Mouse (Mus musculus) kidney, embryonic 14.5 days (tissue): ENCODE measurements around the gene Parp1. TPM values are rescaled to one million over a fixed set of nuclear protein-coding genes. Genes with fewer than 3 reads are reported as not detected.
A peak's percentile ranks its signal among the peaks of the same experiment; 100 is the strongest.

Experiments
- ATAC-seq: fragments of 200-750 bp; cut with Nextera tagmentation; 2 replicates; pipeline ENCODE4 v1.8.0; 2017; ENCODE audit warnings: moderate number of reproducible peaks, mild to moderate bottlenecking, moderate TSS enrichment, moderate library complexity; ENCODE audit not compliant: low FRiP score, low TSS enrichment
- H3K27ac ChIP-seq: fragments of 300-500 bp; sonication (generic); 2 replicates; pipeline ENCODE4 v1.5.1; 2014; ENCODE audit warnings: low read depth, mild to moderate bottlenecking, low read length, moderate library complexity, mixed read lengths
- H3K27me3 ChIP-seq: fragments of 300-500 bp; sonication (generic); 2 replicates; pipeline ENCODE4 v1.6.1; 2014; ENCODE audit warnings: mild to moderate bottlenecking, low read length; ENCODE audit not compliant: control insufficient read depth, insufficient read depth
- H3K36me3 ChIP-seq: fragments of 300-500 bp; sonication (generic); 2 replicates; pipeline ENCODE4 v1.6.1; 2014; ENCODE audit warnings: low read length, mixed read lengths; ENCODE audit not compliant: control insufficient read depth, insufficient read depth
- H3K4me1 ChIP-seq: fragments of 300-500 bp; sonication (generic); 2 replicates; pipeline ENCODE4 v1.6.1; 2014; ENCODE audit warnings: low read length, mixed read lengths; ENCODE audit not compliant: control insufficient read depth, insufficient read depth
- H3K4me2 ChIP-seq: fragments of 300-500 bp; sonication (generic); replicated peaks from 2 replicates; pipeline ENCODE4 v1.6.1; 2014; ENCODE audit warnings: low read depth, mild to moderate bottlenecking, low read length
- H3K4me3 ChIP-seq: fragments of 300-500 bp; sonication (generic); 2 replicates; pipeline ENCODE4 v1.5.1; 2014; ENCODE audit warnings: mild to moderate bottlenecking, low read length
- H3K9ac ChIP-seq: fragments of 300-500 bp; sonication (generic); 2 replicates; pipeline ENCODE4 v1.6.1; 2014; ENCODE audit warnings: low read depth, mild to moderate bottlenecking, low read length, moderate library complexity
- H3K9me3 ChIP-seq: fragments of 300-500 bp; sonication (generic); 2 replicates; pipeline ENCODE4 v1.6.1; 2016; ENCODE audit warnings: low read length; ENCODE audit not compliant: control insufficient read depth
- WGBS: fragments of 180-500 bp; shearing (Covaris S2); extraction: QIAGEN DNeasy Blood & Tissue Kit; methylation state at CpG from one replicate; pipeline ENCODE4 v1.1.7; 2014; 5-methylcytosine and 5-hydroxymethylcytosine counted together
- polyA plus RNA-seq: library from polyadenylated mRNA; unstranded; fragments of >200 nt; fragmentation: Nextera tagmentation; extraction: Ambion mirVana; gene quantifications from 2 replicates; pipeline ENCODE4 v1.2.1, GENCODE M21; 2014

Gene Parp1
- polyA plus RNA-seq, 1 experiment from 2014 or later, result 165 TPM

GRCm38 (mm10) chr1:180550770-180551169 lies 18.0 kb upstream of the Parp1 start:
- H3K27ac ChIP-seq, result no peak overlapping the region
- peaks cover 11% of the 10 kb centered on the region for H3K4me1 ChIP-seq
- H3K9me3 ChIP-seq, result no peaks in the 10 kb centered on the region
- no peaks in the 10 kb centered on the region for H3K36me3 ChIP-seq
- peak; percentile 53; the same call in 1 of the 2 replicates for ATAC-seq
- H3K27me3 ChIP-seq, result 0 out of 2 replicates have a peak, but pooled peaks cover 2% of the 10 kb centered on the region
- no peak overlapping the region for H3K9ac ChIP-seq
- H3K4me2 ChIP-seq, result no peak overlapping the region
- WGBS, result 8% methylated on average over 5 of the region's 5 CpGs
- H3K4me3 ChIP-seq, result no peak overlapping the region

DNA sequence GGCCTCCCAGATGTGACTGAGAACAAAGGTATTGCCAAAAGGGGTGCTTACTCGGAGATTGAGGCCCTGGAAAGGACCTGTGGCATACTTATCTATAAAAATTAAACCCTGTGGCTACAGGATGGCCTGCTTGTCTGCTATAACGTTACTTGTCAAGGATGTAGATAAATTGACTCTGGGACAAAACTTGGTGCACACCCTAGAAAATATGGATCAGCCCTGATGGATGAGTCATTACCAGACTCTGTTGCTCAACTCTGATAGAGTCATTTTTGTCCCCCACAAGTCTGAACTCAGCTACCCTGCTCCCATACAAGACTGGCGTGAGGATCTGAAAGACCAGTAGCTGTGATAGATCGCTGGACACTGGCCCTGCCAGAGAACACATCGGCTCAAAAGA lies 11.8 kb upstream of the Parp1 start:
- Histone ChIP-seq H3K36me3 (no peaks in the 10 kb centered on the region), H3K4me1 (no peaks in the 10 kb centered on the region), H3K27ac (no peak overlapping the region), H3K27me3 (0 out of 2 replicates have a peak, but pooled peaks cover 2% of the 10 kb centered on the region), H3K9me3 (no peaks in the 10 kb centered on the region), H3K9ac (no peak overlapping the region), H3K4me3 (no peak overlapping the region), H3K4me2 (no peak overlapping the region)
- 88% methylated on average over 5 of the region's 5 CpGs for WGBS
- no peak for ATAC-seq

DNA sequence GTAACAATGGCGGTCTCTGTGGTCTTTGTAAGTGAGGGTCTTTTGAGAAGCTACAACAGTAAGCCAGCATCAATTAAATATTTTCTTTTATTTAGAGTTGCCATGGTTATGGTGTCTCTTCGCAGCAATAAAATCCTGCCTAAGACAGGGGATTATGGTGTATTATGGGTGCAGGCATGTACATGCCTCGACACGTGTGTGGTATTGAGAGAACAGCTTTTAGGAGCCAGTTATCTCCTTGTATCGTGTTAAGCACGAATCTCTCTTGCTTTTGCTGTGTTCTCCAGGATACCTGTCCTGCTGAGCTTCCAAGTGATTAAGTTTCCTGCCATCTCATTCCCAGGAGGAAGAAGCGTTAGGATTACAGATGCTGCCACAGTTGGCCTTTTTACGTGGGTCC lies 9.3 kb upstream of the Parp1 start:
- Histone ChIP-seq H3K9me3 (no peaks in the 10 kb centered on the region), H3K27me3 (no peaks in the 10 kb centered on the region), H3K27ac (no peak overlapping the region), H3K4me3 (no peak overlapping the region), H3K4me2 (no peak overlapping the region), H3K36me3 (no peaks in the 10 kb centered on the region), H3K9ac (no peak overlapping the region), H3K4me1 (no peaks in the 10 kb centered on the region)
- no peak for ATAC-seq
- WGBS, result 76% methylated on average over 8 of the region's 8 CpGs

GRCm38 (mm10) chr1:180561187-180561586 lies 7.5 kb upstream of the Parp1 start:
- Histone ChIP-seq H3K4me1 (no peaks in the 10 kb centered on the region), H3K9ac (no peak overlapping the region), H3K4me3 (no peak overlapping the region), H3K4me2 (no peak overlapping the region), H3K27ac (no peak overlapping the region), H3K36me3 (no peaks in the 10 kb centered on the region), H3K27me3 (no peaks in the 10 kb centered on the region), H3K9me3 (no peaks in the 10 kb centered on the region)
- WGBS, result 11% methylated on average over 3 of the region's 3 CpGs
- no peak for ATAC-seq

GRCm38 (mm10) chr1:180564885-180565284 lies 3.8 kb upstream of the Parp1 start:
- Histone ChIP-seq H3K27ac (no peak overlapping the region), H3K4me3 (no peak overlapping the region), H3K36me3 (no peaks in the 10 kb centered on the region), H3K9me3 (no peaks in the 10 kb centered on the region), H3K4me1 (peaks cover 2% of the 10 kb centered on the region; the same call in 1 of the 2 replicates), H3K27me3 (no peaks in the 10 kb centered on the region), H3K4me2 (no peak overlapping the region), H3K9ac (no peak overlapping the region)
- WGBS, result 89% methylated on average over 5 of the region's 5 CpGs
- no peak for ATAC-seq

DNA sequence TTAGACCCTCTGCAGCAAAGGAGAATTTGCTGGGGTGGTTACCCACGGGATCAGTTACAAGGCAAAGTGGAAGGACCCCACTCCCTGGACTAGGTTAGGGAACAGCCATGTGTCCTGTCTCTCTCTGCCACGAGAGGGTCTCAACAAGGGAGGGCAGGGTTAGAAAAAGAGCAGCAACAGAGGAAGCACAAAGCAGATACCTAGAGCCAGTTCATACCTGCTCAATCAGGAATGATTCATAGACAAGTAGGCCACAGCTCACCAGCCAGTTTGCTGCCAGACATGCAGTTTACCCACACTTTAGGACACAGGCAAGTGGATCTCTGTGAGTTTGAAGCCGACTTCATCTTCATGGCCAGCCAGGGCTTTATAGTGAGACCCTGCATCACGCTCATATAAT lies 963 bp upstream of the Parp1 start:
- no peak overlapping the region for H3K4me2 ChIP-seq
- WGBS, result 74% methylated on average over 4 of the region's 4 CpGs
- no peaks in the 10 kb centered on the region for H3K27me3 ChIP-seq
- no peak overlapping the region for H3K4me3 ChIP-seq
- H3K4me1 ChIP-seq, result peaks cover 15% of the 10 kb centered on the region
- H3K27ac ChIP-seq, result no peak overlapping the region
- H3K9ac ChIP-seq, result no peak overlapping the region
- H3K9me3 ChIP-seq, result no peaks in the 10 kb centered on the region
- no peak for ATAC-seq
- no peaks in the 10 kb centered on the region for H3K36me3 ChIP-seq

GRCm38 (mm10) chr1:180568248-180568647 lies 476 bp upstream of the Parp1 start:
- Histone ChIP-seq H3K4me3 (peak overlapping the region; percentile 63), H3K9me3 (0 out of 2 replicates have a peak, but pooled peaks cover under 1% of the 10 kb centered on the region), H3K27ac (no peak overlapping the region), H3K27me3 (no peaks in the 10 kb centered on the region), H3K36me3 (peaks cover 4% of the 10 kb centered on the region; the same call in 1 of the 2 replicates), H3K9ac (peak overlapping the region; percentile 78), H3K4me2 (peak overlapping the region; percentile 86), H3K4me1 (peaks cover 15% of the 10 kb centered on the region)
- peak; percentile 26 for ATAC-seq
- WGBS, result 35% methylated on average over 7 of the region's 7 CpGs

DNA sequence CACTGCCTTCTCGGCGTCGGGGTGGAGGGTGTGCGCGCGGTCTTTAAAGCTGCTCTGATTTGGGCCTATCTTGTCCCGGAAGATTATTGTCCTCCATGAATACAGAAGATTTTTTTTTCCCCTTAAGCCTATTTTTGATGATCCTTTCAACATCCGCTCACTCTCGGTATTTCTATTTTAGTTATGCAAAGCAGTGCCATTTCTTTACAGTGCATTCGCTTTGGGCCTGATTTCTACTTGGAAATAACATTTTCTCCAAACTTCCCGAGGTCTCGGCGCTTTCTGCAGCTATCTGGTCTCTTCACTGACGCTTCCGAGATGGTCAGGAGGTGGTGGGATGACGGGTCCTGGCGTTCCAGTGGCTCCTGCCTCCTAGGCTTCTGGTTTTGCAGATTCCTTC lies 729 bp downstream of the Parp1 start:
- Histone ChIP-seq H3K9ac (peak overlapping the region; percentile 78), H3K36me3 (peaks cover 14% of the 10 kb centered on the region; the same call in 1 of the 2 replicates), H3K27me3 (no peaks in the 10 kb centered on the region), H3K4me2 (peak overlapping the region; percentile 86), H3K9me3 (0 out of 2 replicates have a peak, but pooled peaks cover 6% of the 10 kb centered on the region), H3K4me3 (peak overlapping the region; percentile 63), H3K27ac (peak overlapping the region; percentile 91), H3K4me1 (peaks cover 15% of the 10 kb centered on the region)
- WGBS, result under 1% methylated on average over 17 of the region's 17 CpGs
- no peak for ATAC-seq

DNA sequence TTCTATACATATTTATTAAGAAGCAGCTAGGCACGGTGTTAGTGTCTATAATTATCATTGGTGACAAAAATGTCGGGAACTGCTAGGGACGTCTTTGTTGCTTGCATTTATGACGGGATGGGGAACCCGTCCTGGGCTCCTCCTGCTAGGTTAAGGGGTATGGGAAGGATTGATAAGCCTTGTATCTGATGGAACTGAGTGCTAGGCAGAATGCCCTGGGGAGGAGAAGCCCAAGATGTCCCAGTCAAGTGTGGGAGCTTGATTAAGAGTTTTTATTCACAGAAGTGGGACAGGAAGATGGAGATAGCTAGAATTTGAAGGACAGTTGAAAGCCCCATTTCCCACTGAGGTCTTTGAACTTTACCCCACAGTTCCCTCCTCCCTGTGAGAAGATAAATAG lies 1.5 kb downstream of the Parp1 start:
- peaks cover 15% of the 10 kb centered on the region for H3K4me1 ChIP-seq
- H3K9me3 ChIP-seq, result 0 out of 2 replicates have a peak, but pooled peaks cover 6% of the 10 kb centered on the region
- H3K4me2 ChIP-seq, result peak overlapping the region; percentile 86
- H3K36me3 ChIP-seq, result peaks cover 17% of the 10 kb centered on the region; the same call in 1 of the 2 replicates
- peak overlapping the region; percentile 78; the same call in 1 of the 2 replicates for H3K9ac ChIP-seq
- H3K27me3 ChIP-seq, result no peaks in the 10 kb centered on the region
- peak overlapping the region; percentile 63 for H3K4me3 ChIP-seq
- no peak overlapping the region for H3K27ac ChIP-seq
- 11% methylated on average over 5 of the region's 5 CpGs for WGBS
- ATAC-seq, result no peak
